Mouse (Mus musculus): ENCODE results near the gene Tacc2.

Gene Tacc2

GRCm38 (mm10) chr7:130785923-130786575 lies 208.8 kb downstream of the Tacc2 start:
- DNase-seq = peak; percentile 85 to 86

- no peak for DNase-seq
These were observed 209.5 kb downstream of the Tacc2 start for GRCm38 (mm10) chr7:130786708-130787107.

GRCm38 (mm10) chr7:130787537-130787936 lies 210.3 kb downstream of the Tacc2 start:
- DNase-seq = no peak

GRCm38 (mm10) chr7:130788950-130789349 lies 211.7 kb downstream of the Tacc2 start:
- no peak for DNase-seq

- DNase-seq = no peak
These were observed 212.2 kb downstream of the Tacc2 start for GRCm38 (mm10) chr7:130789456-130789855.

GRCm38 (mm10) chr7:130793671-130794070 lies 216.4 kb downstream of the Tacc2 start:
- DNase-seq = no peak

GRCm38 (mm10) chr7:130796786-130797185 lies 219.5 kb downstream of the Tacc2 start:
- DNase-seq = no peak

- no peak for DNase-seq
These were observed 220.3 kb downstream of the Tacc2 start for GRCm38 (mm10) chr7:130797524-130797923.

GRCm38 (mm10) chr7:130799418-130799817 lies 222.2 kb downstream of the Tacc2 start:
- DNase-seq = peak in 1 of 2 experiments; percentile 8

GRCm38 (mm10) chr7:130800681-130801080 lies 223.4 kb downstream of the Tacc2 start:
- DNase-seq = no peak

- no peak for DNase-seq
These were observed 224.6 kb downstream of the Tacc2 start for GRCm38 (mm10) chr7:130801811-130802210.

GRCm38 (mm10) chr7:130803251-130803825 lies 226.1 kb downstream of the Tacc2 start:
- no peak for DNase-seq

GRCm38 (mm10) chr7:130804991-130805390 lies 227.8 kb downstream of the Tacc2 start:
- peak; percentile 21 to 26 for DNase-seq

GRCm38 (mm10) chr7:130807749-130808148 lies 230.5 kb downstream of the Tacc2 start:
- no peak for DNase-seq

GRCm38 (mm10) chr7:130808694-130809093 lies 231.5 kb downstream of the Tacc2 start:
- no peak for DNase-seq

GRCm38 (mm10) chr7:130810238-130810637 lies 233.0 kb downstream of the Tacc2 start:
- no peak for DNase-seq

- DNase-seq = no peak
These were observed 235.2 kb downstream of the Tacc2 start for GRCm38 (mm10) chr7:130812407-130812806.

All from kidney, adult 8-10 months (tissue).